Mouse (Mus musculus): ENCODE data around the gene Ufl1. TPM values are rescaled to one million over a fixed set of nuclear protein-coding genes. Genes with fewer than 3 reads are reported as not detected.
"Not testable (repeated sequence)": the region's sequence is repeated elsewhere in the genome, so short reads cannot be mapped to it uniquely, and the experiment has no call there.

The Ufl1 gene
- polyA plus RNA-seq (2015; fragmentation: Nextera tagmentation; extraction: Ambion mirVana) = 36.5 and 39.2 TPM in 2 replicates

- Histone ChIP-seq H3K27ac (peak within 1 kb of the TSS; percentile 98), H3K9me3 (no peaks in the 10 kb centered on the region), H3K4me3 (peak within 1 kb of the TSS; percentile 62), H3K36me3 (peaks cover 15% of the 10 kb centered on the region), H3K4me2 (peak within 1 kb of the TSS; percentile 68), H3K9ac (peak within 1 kb of the TSS; percentile 88), H3K4me1 (replicated peaks) (peaks cover 13% of the 10 kb centered on the region), H3K27me3 (no peaks in the 10 kb centered on the region)
- WGBS = under 1% methylated on average over 30 of the region's 30 CpGs
- peak; percentile 99 for ATAC-seq (ENCODE audit: low FRiP score)
These were observed at the start of gene Ufl1 for GRCm38 (mm10) chr4:25281671-25282038. Gene Ufl1, minus strand, starts transcription at chr4:25281821.

GRCm38 (mm10) chr4:25325684-25326220 lies 44.1 kb upstream of the Ufl1 start:
- Histone ChIP-seq H3K4me3 (no peak overlapping the region), H3K4me1 (replicated peaks) (no peaks in the 10 kb centered on the region), H3K9ac (no peak overlapping the region), H3K27ac (no peak overlapping the region), H3K36me3 (no peaks in the 10 kb centered on the region), H3K4me2 (no peak overlapping the region), H3K27me3 (no peaks in the 10 kb centered on the region), H3K9me3 (no peaks in the 10 kb centered on the region)
- no peak for ATAC-seq (ENCODE audit: low FRiP score)
- 83% methylated on average over 3 of the region's 3 CpGs for whole genome bisulfite sequencing

GRCm38 (mm10) chr4:25322631-25323178 lies 41.1 kb upstream of the Ufl1 start:
- no peaks in the 10 kb centered on the region for H3K4me1 ChIP-seq (replicated peaks)
- H3K9me3 ChIP-seq = no peaks in the 10 kb centered on the region
- no peak overlapping the region for H3K4me3 ChIP-seq
- no peaks in the 10 kb centered on the region for H3K36me3 ChIP-seq
- no peaks in the 10 kb centered on the region for H3K27me3 ChIP-seq
- no peak for ATAC-seq (ENCODE audit: low FRiP score)
- H3K9ac ChIP-seq = no peak overlapping the region
- H3K27ac ChIP-seq = no peak overlapping the region
- H3K4me2 ChIP-seq = no peak overlapping the region
- 79% methylated on average over 2 of the region's 2 CpGs for WGBS

GRCm38 (mm10) chr4:25313767-25314166 lies 32.1 kb upstream of the Ufl1 start:
- H3K36me3 ChIP-seq = no peaks in the 10 kb centered on the region
- no peak overlapping the region for H3K4me2 ChIP-seq
- H3K27ac ChIP-seq = no peak overlapping the region
- no peak overlapping the region for H3K4me3 ChIP-seq
- no peaks in the 10 kb centered on the region for H3K4me1 ChIP-seq (replicated peaks)
- no peaks in the 10 kb centered on the region for H3K27me3 ChIP-seq
- ATAC-seq (ENCODE audit: low FRiP score) = no peak
- no peak overlapping the region for H3K9ac ChIP-seq
- WGBS = 81% methylated on average over 3 of the region's 3 CpGs
- no peaks in the 10 kb centered on the region for H3K9me3 ChIP-seq

- H3K36me3 ChIP-seq; H3K9ac ChIP-seq; H3K4me2 ChIP-seq; H3K4me1 ChIP-seq (replicated peaks); ATAC-seq (ENCODE audit: low FRiP score); H3K27me3 ChIP-seq; H3K4me3 ChIP-seq; H3K27ac ChIP-seq; H3K9me3 ChIP-seq: not testable (repeated sequence)
- 87% methylated on average over 1 of the region's 1 CpGs for WGBS
These were observed 3.4 kb upstream of the Ufl1 start for GRCm38 (mm10) chr4:25285002-25285401.

- Histone ChIP-seq H3K36me3 (peaks cover 15% of the 10 kb centered on the region), H3K27ac (peak overlapping the region; percentile 98), H3K4me3 (peak overlapping the region; percentile 62), H3K9me3 (no peaks in the 10 kb centered on the region), H3K27me3 (no peaks in the 10 kb centered on the region), H3K4me1 (replicated peaks) (peaks cover 13% of the 10 kb centered on the region), H3K9ac (peak overlapping the region; percentile 88), H3K4me2 (peak overlapping the region; percentile 68)
- 2% methylated on average over 32 of the region's 32 CpGs for whole genome bisulfite sequencing
- peak; percentile 96 for ATAC-seq (ENCODE audit: low FRiP score)
These were observed 517 bp downstream of the Ufl1 start for GRCm38 (mm10) chr4:25280938-25281670.

GRCm38 (mm10) chr4:25272861-25273627 lies 8.6 kb downstream of the Ufl1 start:
- WGBS = 92% methylated on average over 7 of the region's 7 CpGs

GRCm38 (mm10) chr4:25271926-25272325 lies 9.7 kb downstream of the Ufl1 start:
- Histone ChIP-seq H3K9ac (no peak overlapping the region), H3K27ac (no peak overlapping the region), H3K9me3 (no peaks in the 10 kb centered on the region), H3K4me1 (replicated peaks) (no peaks in the 10 kb centered on the region), H3K27me3 (no peaks in the 10 kb centered on the region), H3K4me3 (no peak overlapping the region), H3K4me2 (no peak overlapping the region), H3K36me3 (peaks cover 76% of the 10 kb centered on the region)
- ATAC-seq (ENCODE audit: low FRiP score) = no peak
- WGBS = 86% methylated on average over 1 of the region's 1 CpGs

More at GRCm38 (mm10) chr4:25272861-25273627, 8.6 kb downstream of the Ufl1 start:
- Histone ChIP-seq H3K36me3 (peaks cover 78% of the 10 kb centered on the region), H3K4me1 (replicated peaks) (no peaks in the 10 kb centered on the region), H3K9me3 (no peaks in the 10 kb centered on the region), H3K4me3 (no peak overlapping the region), H3K4me2 (no peak overlapping the region), H3K27ac (no peak overlapping the region), H3K9ac (no peak overlapping the region), H3K27me3 (no peaks in the 10 kb centered on the region)
- ATAC-seq (ENCODE audit: low FRiP score) = no peak

- H3K4me1 ChIP-seq (replicated peaks) = no peaks in the 10 kb centered on the region
- 95% methylated on average over 3 of the region's 3 CpGs for WGBS
- no peak for ATAC-seq (ENCODE audit: low FRiP score)
- no peaks in the 10 kb centered on the region for H3K27me3 ChIP-seq
- no peak overlapping the region for H3K27ac ChIP-seq
- no peak overlapping the region for H3K4me2 ChIP-seq
- no peak overlapping the region for H3K4me3 ChIP-seq
- no peaks in the 10 kb centered on the region for H3K9me3 ChIP-seq
- peaks cover 75% of the 10 kb centered on the region for H3K36me3 ChIP-seq
- H3K9ac ChIP-seq = no peak overlapping the region
These were observed 14.5 kb downstream of the Ufl1 start for GRCm38 (mm10) chr4:25267144-25267543.

GRCm38 (mm10) chr4:25257822-25258398 lies 23.7 kb downstream of the Ufl1 start:
- H3K27ac ChIP-seq = no peak overlapping the region
- ATAC-seq (ENCODE audit: low FRiP score) = no peak
- H3K9ac ChIP-seq = no peak overlapping the region
- 93% methylated on average over 7 of the region's 7 CpGs for WGBS
- no peaks in the 10 kb centered on the region for H3K4me1 ChIP-seq (replicated peaks)
- no peaks in the 10 kb centered on the region for H3K27me3 ChIP-seq
- H3K4me3 ChIP-seq = no peak overlapping the region
- H3K9me3 ChIP-seq = no peaks in the 10 kb centered on the region
- no peak overlapping the region for H3K4me2 ChIP-seq
- H3K36me3 ChIP-seq = peaks cover 44% of the 10 kb centered on the region

- Histone ChIP-seq H3K36me3 (no peaks in the 10 kb centered on the region), H3K9me3 (no peaks in the 10 kb centered on the region), H3K4me1 (replicated peaks) (no peaks in the 10 kb centered on the region), H3K27me3 (no peaks in the 10 kb centered on the region), H3K9ac (no peak within 1 kb of the TSS), H3K4me3 (no peak within 1 kb of the TSS), H3K27ac (no peak within 1 kb of the TSS), H3K4me2 (no peak within 1 kb of the TSS)
- 91% methylated on average over 3 of the region's 3 CpGs for WGBS
- no peak for ATAC-seq (ENCODE audit: low FRiP score)
These were observed 38.8 kb downstream of the Ufl1 start, which contains the start of gene Fhl5 for GRCm38 (mm10) chr4:25242776-25243175. Gene Fhl5, minus strand, starts transcription at chr4:25242876.

GRCm38 (mm10) chr4:25235663-25236062 lies 46.0 kb downstream of the Ufl1 start:
- H3K4me2 ChIP-seq; H3K4me3 ChIP-seq; H3K9ac ChIP-seq; H3K9me3 ChIP-seq; H3K36me3 ChIP-seq; H3K27ac ChIP-seq; H3K4me1 ChIP-seq (replicated peaks); H3K27me3 ChIP-seq; ATAC-seq (ENCODE audit: low FRiP score): not testable (repeated sequence)
- whole genome bisulfite sequencing = 100% methylated on average over 1 of the region's 1 CpGs

Measured in hindbrain, embryonic 13.5 days (tissue).